Mouse (Mus musculus) hindbrain, embryonic 15.5 days (tissue): ENCODE data around the gene 4930442H23Rik. TPM values are rescaled to one million over a fixed set of nuclear protein-coding genes. Genes with fewer than 3 reads are reported as not detected.
A peak's percentile ranks its signal among the peaks of the same experiment; 100 is the strongest.
"Not testable (repeated sequence)": the region's sequence is repeated elsewhere in the genome, so short reads cannot be mapped to it uniquely, and the experiment has no call there.

Experiments
- ATAC-seq: fragments of 200-750 bp; cut with Nextera tagmentation; 2 replicates; pipeline ENCODE4 v1.8.0; 2017; ENCODE audit warnings: low read depth, moderate number of reproducible peaks, moderate TSS enrichment; ENCODE audit not compliant: low FRiP score
- H3K27ac ChIP-seq: fragments of 300-500 bp; sonication (generic); replicated peaks from 2 replicates; pipeline ENCODE4 v1.5.1; 2015; ENCODE audit warnings: mild to moderate bottlenecking, inconsistent platforms
- H3K27me3 ChIP-seq: fragments of 300-500 bp; sonication (generic); 2 replicates; pipeline ENCODE4 v1.6.1; 2015; ENCODE audit warnings: control low read depth, inconsistent platforms
- H3K36me3 ChIP-seq: fragments of 300-500 bp; sonication (generic); 2 replicates; pipeline ENCODE4 v1.6.1; 2015; ENCODE audit warnings: control low read depth, inconsistent platforms
- H3K4me1 ChIP-seq: fragments of 300-500 bp; sonication (generic); replicated peaks from 2 replicates; pipeline ENCODE4 v1.6.1; 2015; ENCODE audit warnings: control low read depth, inconsistent platforms
- H3K4me2 ChIP-seq: fragments of 300-500 bp; sonication (generic); 2 replicates; pipeline ENCODE4 v1.6.1; 2015; ENCODE audit warnings: moderate library complexity, mild to moderate bottlenecking, inconsistent platforms
- H3K4me3 ChIP-seq: fragments of 300-500 bp; sonication (generic); 2 replicates; pipeline ENCODE4 v1.5.1; 2015; ENCODE audit warnings: mild to moderate bottlenecking, inconsistent platforms
- H3K9ac ChIP-seq: fragments of 300-500 bp; sonication (generic); 2 replicates; pipeline ENCODE4 v1.6.1; 2015; ENCODE audit warnings: inconsistent platforms
- H3K9me3 ChIP-seq: fragments of 300-500 bp; sonication (generic); 2 replicates; pipeline ENCODE4 v1.6.1; 2016; ENCODE audit warnings: control low read depth, inconsistent platforms
- WGBS: fragments of 180-500 bp; shearing (Covaris S2); methylation state at CpG from one replicate; pipeline ENCODE4 v1.1.7; 2015; 5-methylcytosine and 5-hydroxymethylcytosine counted together
- polyA plus RNA-seq: library from polyadenylated mRNA; unstranded; fragments of >200 nt; fragmentation: Nextera tagmentation; extraction: Ambion mirVana; gene quantifications from 2 replicates; pipeline ENCODE4 v1.2.1, GENCODE M21; 2015

4930442H23Rik gene
- polyA plus RNA-seq, 1 experiment from 2014 or later: 0.31 TPM

GRCm38 (mm10) chr10:81182336-81183333, 1.0 kb downstream of the 4930442H23Rik start, which contains the start of gene Dapk3:
Gene Dapk3, plus strand, starts transcription at chr10:81183005.
- Histone ChIP-seq H3K4me1 (peaks cover 54% of the 10 kb centered on the region), H3K27me3 (no peaks in the 10 kb centered on the region), H3K4me3 (peak within 1 kb of the TSS; percentile 52), H3K9ac (peak within 1 kb of the TSS; percentile 63), H3K4me2 (peak within 1 kb of the TSS; percentile 66), H3K9me3 (no peaks in the 10 kb centered on the region), H3K27ac (peak within 1 kb of the TSS; percentile 87), H3K36me3 (peaks cover 70% of the 10 kb centered on the region)
- WGBS: 5% methylated on average over 53 of the region's 53 CpGs
- ATAC-seq: peak; percentile 96

- WGBS: 82% methylated on average over 12 of the region's 12 CpGs
- not testable (repeated sequence) for H3K4me3 ChIP-seq, H3K27ac ChIP-seq, H3K9ac ChIP-seq, H3K27me3 ChIP-seq, H3K9me3 ChIP-seq, H3K4me2 ChIP-seq, ATAC-seq
- Histone ChIP-seq H3K36me3 (peaks cover 68% of the 10 kb centered on the region), H3K4me1 (peaks cover 59% of the 10 kb centered on the region)
Observed at GRCm38 (mm10) chr10:81181860-81182259, 1.8 kb downstream of the 4930442H23Rik start.

DNA sequence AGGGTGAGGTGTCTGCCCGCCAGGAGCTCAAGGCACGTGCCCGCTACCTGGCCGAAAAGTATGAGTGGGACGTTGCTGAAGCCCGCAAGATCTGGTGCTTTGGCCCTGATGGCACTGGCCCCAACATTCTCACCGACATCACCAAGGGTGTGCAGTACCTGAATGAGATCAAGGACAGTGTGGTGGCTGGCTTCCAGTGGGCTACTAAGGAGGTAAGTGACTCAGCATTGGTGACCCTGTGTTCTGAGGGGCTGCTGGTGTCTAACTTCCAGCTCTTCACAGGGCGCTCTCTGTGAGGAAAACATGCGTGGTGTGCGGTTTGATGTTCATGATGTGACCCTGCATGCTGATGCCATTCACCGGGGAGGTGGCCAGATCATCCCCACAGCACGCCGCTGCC, 2.7 kb downstream of the 4930442H23Rik start:
- Histone ChIP-seq H3K9ac (no peak overlapping the region), H3K27ac (no peak overlapping the region), H3K9me3 (no peaks in the 10 kb centered on the region), H3K4me2 (no peak overlapping the region), H3K27me3 (no peaks in the 10 kb centered on the region), H3K4me1 (peaks cover 63% of the 10 kb centered on the region), H3K4me3 (no peak overlapping the region), H3K36me3 (peaks cover 68% of the 10 kb centered on the region)
- WGBS: 95% methylated on average over 13 of the region's 13 CpGs
- no peak for ATAC-seq

DNA sequence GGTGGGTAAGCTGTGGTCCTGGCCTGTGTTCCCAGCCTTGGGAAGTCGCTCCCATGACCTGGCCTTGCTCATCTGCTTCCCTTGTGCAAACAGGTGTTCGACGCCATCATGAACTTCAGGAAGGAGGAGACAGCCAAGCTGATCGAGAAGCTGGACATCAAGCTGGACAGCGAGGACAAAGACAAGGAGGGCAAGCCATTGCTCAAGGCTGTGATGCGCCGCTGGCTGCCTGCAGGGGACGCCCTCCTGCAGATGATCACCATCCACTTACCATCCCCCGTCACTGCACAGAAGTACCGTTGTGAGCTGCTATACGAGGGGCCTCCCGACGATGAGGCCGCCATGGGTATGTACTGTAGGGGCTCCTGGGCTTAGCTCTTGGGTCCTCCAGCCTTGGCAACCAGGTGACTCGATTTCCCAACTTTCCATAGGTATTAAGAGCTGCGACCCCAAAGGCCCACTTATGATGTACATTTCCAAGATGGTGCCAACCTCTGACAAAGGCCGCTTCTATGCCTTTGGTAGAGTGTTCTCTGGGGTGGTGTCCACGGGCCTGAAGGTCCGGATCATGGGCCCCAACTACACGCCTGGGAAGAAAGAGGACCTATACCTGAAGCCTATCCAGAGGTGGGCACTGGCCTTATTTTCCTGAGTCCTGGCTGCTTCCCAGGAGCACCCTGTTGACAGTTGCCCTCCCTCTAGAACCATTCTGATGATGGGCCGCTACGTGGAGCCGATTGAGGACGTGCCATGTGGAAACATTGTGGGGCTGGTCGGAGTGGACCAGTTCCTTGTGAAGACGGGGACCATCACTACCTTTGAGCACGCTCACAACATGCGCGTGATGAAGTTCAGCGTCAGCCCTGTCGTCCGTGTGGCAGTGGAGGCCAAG, 4.0 kb downstream of the 4930442H23Rik start:
- Histone ChIP-seq H3K27me3 (no peaks in the 10 kb centered on the region), H3K4me3 (no peak overlapping the region), H3K4me1 (peaks cover 68% of the 10 kb centered on the region), H3K9ac (no peak overlapping the region), H3K27ac (no peak overlapping the region), H3K9me3 (no peaks in the 10 kb centered on the region), H3K4me2 (no peak overlapping the region), H3K36me3 (peaks cover 57% of the 10 kb centered on the region)
- ATAC-seq: no peak
- 89% methylated on average over 32 of the region's 32 CpGs for WGBS

- H3K9me3 ChIP-seq: no peaks in the 10 kb centered on the region
- H3K27ac ChIP-seq: no peak overlapping the region
- 93% methylated on average over 11 of the region's 11 CpGs for WGBS
- H3K4me2 ChIP-seq: 0 out of 2 replicates have a peak overlapping the region, but pooled peaks have one; percentile 83
- H3K9ac ChIP-seq: no peak overlapping the region
- H3K27me3 ChIP-seq: no peaks in the 10 kb centered on the region
- peaks cover 69% of the 10 kb centered on the region for H3K4me1 ChIP-seq
- peaks cover 50% of the 10 kb centered on the region for H3K36me3 ChIP-seq
- ATAC-seq: no peak
- H3K4me3 ChIP-seq: no peak overlapping the region
Observed at GRCm38 (mm10) chr10:81178927-81179326, 4.7 kb downstream of the 4930442H23Rik start.

GRCm38 (mm10) chr10:81177958-81178712, 5.5 kb downstream of the 4930442H23Rik start:
- Histone ChIP-seq H3K27me3 (no peaks in the 10 kb centered on the region), H3K4me2 (peak overlapping the region; percentile 83), H3K9me3 (no peaks in the 10 kb centered on the region), H3K27ac (0 out of 2 replicates have a peak overlapping the region, but pooled peaks have one; percentile 90), H3K4me1 (peaks cover 71% of the 10 kb centered on the region), H3K36me3 (peaks cover 50% of the 10 kb centered on the region), H3K9ac (peak overlapping the region; percentile 91), H3K4me3 (peak overlapping the region; percentile 89)
- 69% methylated on average over 14 of the region's 14 CpGs for WGBS
- no peak for ATAC-seq

DNA sequence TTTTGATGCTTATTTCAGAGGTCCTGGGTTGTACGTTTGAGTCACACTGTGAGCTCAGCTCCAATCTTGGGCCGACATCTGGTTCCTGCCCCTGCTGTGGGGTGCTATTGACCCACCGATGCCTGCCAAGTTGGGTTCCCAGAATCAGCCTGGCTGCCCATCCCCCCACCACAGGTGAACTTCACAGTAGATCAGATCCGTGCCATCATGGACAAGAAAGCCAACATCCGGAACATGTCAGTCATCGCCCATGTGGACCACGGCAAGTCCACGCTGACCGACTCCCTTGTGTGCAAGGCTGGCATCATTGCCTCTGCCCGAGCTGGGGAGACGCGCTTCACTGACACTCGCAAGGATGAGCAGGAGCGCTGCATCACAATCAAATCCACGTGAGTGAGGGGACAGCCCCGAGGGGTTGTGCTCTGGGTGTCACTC, 6.1 kb downstream of the 4930442H23Rik start:
- ATAC-seq: no peak
- Histone ChIP-seq H3K27me3 (no peaks in the 10 kb centered on the region), H3K36me3 (peaks cover 50% of the 10 kb centered on the region), H3K27ac (peak overlapping the region; percentile 90), H3K4me3 (peak overlapping the region; percentile 89), H3K9me3 (no peaks in the 10 kb centered on the region), H3K4me1 (peaks cover 75% of the 10 kb centered on the region), H3K4me2 (peak overlapping the region; percentile 83), H3K9ac (peak overlapping the region; percentile 91)
- WGBS: 14% methylated on average over 16 of the region's 16 CpGs

DNA sequence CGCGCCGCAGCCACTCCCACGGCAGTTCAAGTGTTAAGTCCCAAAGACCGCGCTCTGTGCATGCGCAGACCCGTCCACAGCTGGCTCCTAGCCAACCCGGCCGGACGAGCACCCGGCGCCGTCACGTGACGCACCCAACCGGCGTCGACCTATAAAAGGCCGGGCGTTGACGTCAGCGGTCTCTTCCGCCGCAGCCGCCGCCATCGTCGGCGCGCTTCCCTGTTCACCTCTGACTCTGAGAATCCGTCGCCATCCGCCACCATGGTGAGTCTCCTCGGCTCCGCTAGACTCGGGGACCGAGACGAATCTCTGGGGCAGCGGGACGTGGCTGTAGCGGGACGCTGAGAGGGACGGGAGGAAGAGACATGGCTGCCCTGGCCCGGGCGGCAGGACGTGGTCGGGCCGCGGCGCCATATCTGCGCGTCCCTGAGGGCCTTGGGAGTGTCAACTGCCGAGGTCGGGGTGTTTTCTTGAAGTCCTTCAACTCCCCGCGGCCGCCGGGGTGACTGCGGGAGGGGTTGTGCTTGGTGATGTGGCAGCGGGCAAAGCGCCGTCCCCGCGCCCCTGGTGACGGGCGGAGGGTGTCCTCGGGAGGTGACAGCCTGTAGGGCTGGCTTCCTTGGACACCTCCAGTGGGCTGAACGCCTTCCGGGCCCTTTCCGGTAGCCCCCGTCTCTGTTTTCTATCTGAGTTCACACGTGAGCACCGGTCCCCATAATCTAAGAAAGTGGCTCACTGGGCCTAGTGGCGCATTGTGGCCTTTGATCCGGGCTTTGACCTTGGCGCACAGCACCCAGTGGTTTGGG, 7.0 kb downstream of the 4930442H23Rik start, which contains the start of gene Eef2:
Gene Eef2, plus strand, starts transcription at position 166 of the 806 bp plus-strand sequence.
- Histone ChIP-seq H3K4me1 (peaks cover 67% of the 10 kb centered on the region), H3K27me3 (no peaks in the 10 kb centered on the region), H3K36me3 (peaks cover 42% of the 10 kb centered on the region), H3K4me3 (peak within 1 kb of the TSS; percentile 89), H3K9ac (peak within 1 kb of the TSS; percentile 91), H3K27ac (peak within 1 kb of the TSS; percentile 90), H3K4me2 (peak within 1 kb of the TSS; percentile 83), H3K9me3 (no peaks in the 10 kb centered on the region)
- under 1% methylated on average over 77 of the region's 77 CpGs for WGBS
- ATAC-seq: peak; percentile 78

DNA sequence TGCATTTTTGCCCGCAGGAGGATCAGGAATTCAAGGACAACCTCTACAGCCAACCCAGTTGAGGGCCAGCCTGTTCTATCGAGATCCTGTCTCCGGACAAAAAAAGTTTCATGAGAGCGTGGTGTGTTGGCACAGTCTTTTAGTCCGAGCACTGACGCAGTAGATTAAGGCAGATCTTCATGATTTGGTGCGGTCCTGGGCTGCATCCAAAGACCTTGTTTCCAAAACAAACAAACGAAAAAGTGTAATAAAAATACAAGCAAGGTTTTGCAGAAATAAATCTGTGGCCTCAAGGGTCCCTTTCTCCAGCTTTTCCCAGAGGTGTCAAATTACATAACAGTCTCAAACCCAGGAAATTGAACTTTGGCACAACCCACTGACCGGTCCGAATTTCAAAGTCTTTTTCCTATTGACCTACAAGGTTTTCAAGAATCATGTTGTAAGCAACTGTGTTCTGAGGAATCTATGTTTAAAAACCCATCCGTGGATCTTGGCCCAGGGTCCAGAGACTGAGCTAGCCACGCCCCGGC, 7.6 kb downstream of the 4930442H23Rik start:
- ATAC-seq: no peak
- Histone ChIP-seq H3K4me3 (peak overlapping the region; percentile 89), H3K27me3 (no peaks in the 10 kb centered on the region), H3K9me3 (no peaks in the 10 kb centered on the region), H3K27ac (peak overlapping the region; percentile 90), H3K4me2 (peak overlapping the region; percentile 83), H3K36me3 (peaks cover 35% of the 10 kb centered on the region), H3K9ac (peak overlapping the region; percentile 39), H3K4me1 (peaks cover 64% of the 10 kb centered on the region)
- 5% methylated on average over 13 of the region's 13 CpGs for WGBS

DNA sequence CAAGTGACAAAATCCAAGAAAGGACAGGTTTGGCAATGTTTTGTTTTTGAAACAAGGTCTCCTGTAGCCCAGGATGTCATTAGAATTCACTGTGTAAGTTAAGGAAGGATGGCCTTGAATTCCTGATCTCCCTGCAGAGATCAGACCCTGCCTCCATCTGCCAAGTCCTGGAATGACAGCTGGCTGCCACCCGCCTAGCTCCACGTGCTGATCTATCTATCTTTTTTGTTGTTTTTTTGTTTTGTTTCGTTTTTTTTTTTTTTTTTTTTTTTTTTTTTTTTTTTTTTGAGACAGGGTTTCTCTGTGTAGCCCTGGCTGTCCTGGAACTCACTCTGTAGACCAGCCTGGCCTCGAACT, 8.3 kb downstream of the 4930442H23Rik start:
- peaks cover 29% of the 10 kb centered on the region for H3K36me3 ChIP-seq
- not testable (repeated sequence) for H3K9me3 ChIP-seq, H3K9ac ChIP-seq, H3K27me3 ChIP-seq, ATAC-seq
- H3K27ac ChIP-seq: peak overlapping the region; percentile 90
- H3K4me3 ChIP-seq: peak overlapping the region; percentile 34
- peak overlapping the region; percentile 83 for H3K4me2 ChIP-seq
- 11% methylated on average over 4 of the region's 4 CpGs for WGBS
- H3K4me1 ChIP-seq: peaks cover 64% of the 10 kb centered on the region
